Mouse (Mus musculus): ENCODE measurements at regions not wholly inside any gene's neighbourhood (a gene's known extent, or its start where the extent isn't known, plus 50 kb on each side); places are given as distances from the start of the nearest gene placed in this dataset.

- Histone ChIP-seq H3K9ac (ENCODE audit: low read length) (no peak overlapping the region), H3K4me1 (ENCODE audit: control insufficient read depth, insufficient read depth, low read length) (no peaks in the 10 kb centered on the region), H3K4me2 (ENCODE audit: low read depth, severe bottlenecking) (no peak overlapping the region), H3K27me3 (ENCODE audit: control insufficient read depth, insufficient read depth, low read length) (no peaks in the 10 kb centered on the region), H3K36me3 (ENCODE audit: control insufficient read depth, insufficient read depth, low read length) (no peaks in the 10 kb centered on the region), H3K4me3 (ENCODE audit: low read depth, low read length) (no peak overlapping the region), H3K9me3 (ENCODE audit: control insufficient read depth, low read length) (no peaks in the 10 kb centered on the region), H3K27ac (replicated peaks; ENCODE audit: low read depth, low read length) (no peak overlapping the region)
- 96% methylated on average over 3 of the region's 3 CpGs for WGBS
- ATAC-seq (ENCODE audit: insufficient number of reproducible peaks, low FRiP score, low TSS enrichment, low read depth) (no peak), DNase-seq (ENCODE audit: low spot score) (no peak)
Measured at GRCm38 (mm10) chr10:44821666-44822065, 245.3 kb upstream of the Prep start.

DNA sequence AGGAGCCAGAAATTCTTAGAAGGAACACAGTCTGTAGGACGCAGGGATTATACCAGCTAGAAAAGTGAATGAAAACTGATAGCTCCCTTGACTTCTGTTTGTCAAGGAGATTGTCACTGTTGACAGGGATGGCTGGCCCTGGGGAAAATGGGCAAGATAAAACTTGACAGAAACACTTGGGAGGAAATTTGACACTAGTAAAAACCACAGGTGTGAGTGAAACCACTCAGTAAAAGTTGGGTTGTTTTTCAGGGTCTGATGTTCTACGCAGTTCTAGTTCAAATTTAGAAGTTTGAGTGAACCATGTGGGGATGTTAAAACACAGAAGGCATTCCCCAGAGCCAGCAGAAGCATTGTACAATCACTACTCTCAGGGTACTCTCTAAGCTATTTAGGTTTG lies 246.6 kb upstream of the Prep start:
- DNase-seq (ENCODE audit: low spot score) (no peak), ATAC-seq (ENCODE audit: insufficient number of reproducible peaks, low FRiP score, low TSS enrichment, low read depth) (no peak)
- Histone ChIP-seq H3K4me2 (ENCODE audit: low read depth, severe bottlenecking) (no peak overlapping the region), H3K4me1 (ENCODE audit: control insufficient read depth, insufficient read depth, low read length) (no peaks in the 10 kb centered on the region), H3K36me3 (ENCODE audit: control insufficient read depth, insufficient read depth, low read length) (no peaks in the 10 kb centered on the region), H3K9ac (ENCODE audit: low read length) (no peak overlapping the region), H3K4me3 (ENCODE audit: low read depth, low read length) (no peak overlapping the region), H3K27me3 (ENCODE audit: control insufficient read depth, insufficient read depth, low read length) (no peaks in the 10 kb centered on the region), H3K27ac (replicated peaks; ENCODE audit: low read depth, low read length) (no peak overlapping the region), H3K9me3 (ENCODE audit: control insufficient read depth, low read length) (no peaks in the 10 kb centered on the region)
- 72% methylated on average over 2 of the region's 2 CpGs for WGBS

DNA sequence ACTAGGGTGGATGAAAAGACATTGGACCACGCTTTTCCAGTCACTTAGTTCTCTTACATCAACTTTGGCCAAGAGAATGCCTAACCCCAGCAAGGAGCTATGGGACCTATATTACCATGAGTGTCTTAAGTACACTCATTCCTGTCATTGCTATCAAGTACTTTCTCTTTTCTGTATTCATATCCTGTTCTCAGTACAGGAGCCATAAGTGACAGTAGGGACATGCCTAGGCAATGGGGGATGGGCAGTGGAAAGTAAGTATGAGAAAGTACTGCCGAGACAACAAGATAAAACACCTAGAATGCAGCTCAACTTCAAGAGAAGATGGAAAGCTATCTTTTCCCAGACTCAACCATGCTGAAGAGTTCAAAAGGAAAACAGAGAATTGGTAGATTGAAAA lies 247.6 kb upstream of the Prep start:
- ATAC-seq (ENCODE audit: insufficient number of reproducible peaks, low FRiP score, low TSS enrichment, low read depth) (no peak), DNase-seq (ENCODE audit: low spot score) (no peak)
- Histone ChIP-seq H3K4me3 (ENCODE audit: low read depth, low read length) (no peak overlapping the region), H3K27me3 (ENCODE audit: control insufficient read depth, insufficient read depth, low read length) (no peaks in the 10 kb centered on the region), H3K27ac (replicated peaks; ENCODE audit: low read depth, low read length) (no peak overlapping the region), H3K9me3 (ENCODE audit: control insufficient read depth, low read length) (no peaks in the 10 kb centered on the region), H3K4me2 (ENCODE audit: low read depth, severe bottlenecking) (no peak overlapping the region), H3K4me1 (ENCODE audit: control insufficient read depth, insufficient read depth, low read length) (no peaks in the 10 kb centered on the region), H3K9ac (ENCODE audit: low read length) (no peak overlapping the region), H3K36me3 (ENCODE audit: control insufficient read depth, insufficient read depth, low read length) (no peaks in the 10 kb centered on the region)
- 93% methylated on average over 2 of the region's 2 CpGs for WGBS

- Histone ChIP-seq H3K27ac (replicated peaks; ENCODE audit: low read depth, low read length) (no peak overlapping the region), H3K4me1 (ENCODE audit: control insufficient read depth, insufficient read depth, low read length) (no peaks in the 10 kb centered on the region), H3K4me3 (ENCODE audit: low read depth, low read length) (no peak overlapping the region), H3K4me2 (ENCODE audit: low read depth, severe bottlenecking) (no peak overlapping the region), H3K36me3 (ENCODE audit: control insufficient read depth, insufficient read depth, low read length) (no peaks in the 10 kb centered on the region), H3K9ac (ENCODE audit: low read length) (no peak overlapping the region), H3K27me3 (ENCODE audit: control insufficient read depth, insufficient read depth, low read length) (no peaks in the 10 kb centered on the region), H3K9me3 (ENCODE audit: control insufficient read depth, low read length) (no peaks in the 10 kb centered on the region)
- WGBS = 86% methylated on average over 1 of the region's 1 CpGs
- DNase-seq (ENCODE audit: low spot score) (no peak), ATAC-seq (ENCODE audit: insufficient number of reproducible peaks, low FRiP score, low TSS enrichment, low read depth) (no peak)
Measured at GRCm38 (mm10) chr10:44818615-44819014, 248.4 kb upstream of the Prep start.

GRCm38 (mm10) chr10:44796205-44796604 lies 267.9 kb upstream of the Prdm1 start:
- Histone ChIP-seq H3K27me3 (ENCODE audit: control insufficient read depth, insufficient read depth, low read length) (no peaks in the 10 kb centered on the region), H3K9me3 (ENCODE audit: control insufficient read depth, low read length) (no peaks in the 10 kb centered on the region), H3K4me3 (ENCODE audit: low read depth, low read length) (no peak overlapping the region), H3K36me3 (ENCODE audit: control insufficient read depth, insufficient read depth, low read length) (no peaks in the 10 kb centered on the region), H3K9ac (ENCODE audit: low read length) (no peak overlapping the region), H3K27ac (replicated peaks; ENCODE audit: low read depth, low read length) (no peak overlapping the region), H3K4me1 (ENCODE audit: control insufficient read depth, insufficient read depth, low read length) (no peaks in the 10 kb centered on the region), H3K4me2 (ENCODE audit: low read depth, severe bottlenecking) (no peak overlapping the region)
- ATAC-seq (ENCODE audit: insufficient number of reproducible peaks, low FRiP score, low TSS enrichment, low read depth) (no peak), DNase-seq (ENCODE audit: low spot score) (no peak)
- 73% methylated on average over 1 of the region's 1 CpGs for WGBS

DNA sequence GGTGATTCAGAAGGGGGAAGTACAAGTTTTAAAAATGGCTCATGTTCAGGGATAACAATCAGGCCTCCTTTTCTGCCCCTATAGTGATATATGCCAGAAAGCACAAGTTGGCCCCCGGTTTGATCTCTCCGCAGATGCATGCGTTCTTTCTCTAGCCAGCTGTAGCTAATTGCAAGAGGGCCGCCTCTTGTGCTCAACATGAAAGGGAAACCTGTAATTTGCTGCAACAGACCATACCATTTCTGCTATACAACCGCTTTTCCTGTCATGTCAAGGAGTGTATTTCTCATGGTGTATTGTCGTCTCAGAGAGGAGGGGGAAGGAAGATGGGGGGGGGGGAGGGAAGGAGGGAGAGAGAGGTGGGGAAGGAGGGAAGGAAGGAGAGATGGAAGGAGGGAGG lies 257.1 kb upstream of the Prdm1 start:
- Histone ChIP-seq H3K27me3 (ENCODE audit: control insufficient read depth, insufficient read depth, low read length) (no peaks in the 10 kb centered on the region), H3K4me3 (ENCODE audit: low read depth, low read length) (no peak overlapping the region), H3K9ac (ENCODE audit: low read length) (no peak overlapping the region), H3K27ac (replicated peaks; ENCODE audit: low read depth, low read length) (no peak overlapping the region), H3K4me1 (ENCODE audit: control insufficient read depth, insufficient read depth, low read length) (no peaks in the 10 kb centered on the region), H3K4me2 (ENCODE audit: low read depth, severe bottlenecking) (no peak overlapping the region), H3K36me3 (ENCODE audit: control insufficient read depth, insufficient read depth, low read length) (no peaks in the 10 kb centered on the region), H3K9me3 (ENCODE audit: control insufficient read depth, low read length) (no peaks in the 10 kb centered on the region)
- no peak for DNase-seq (ENCODE audit: low spot score)
- 19% methylated on average over 6 of the region's 6 CpGs for WGBS
- ATAC-seq (ENCODE audit: insufficient number of reproducible peaks, low FRiP score, low TSS enrichment, low read depth) = no peak

DNA sequence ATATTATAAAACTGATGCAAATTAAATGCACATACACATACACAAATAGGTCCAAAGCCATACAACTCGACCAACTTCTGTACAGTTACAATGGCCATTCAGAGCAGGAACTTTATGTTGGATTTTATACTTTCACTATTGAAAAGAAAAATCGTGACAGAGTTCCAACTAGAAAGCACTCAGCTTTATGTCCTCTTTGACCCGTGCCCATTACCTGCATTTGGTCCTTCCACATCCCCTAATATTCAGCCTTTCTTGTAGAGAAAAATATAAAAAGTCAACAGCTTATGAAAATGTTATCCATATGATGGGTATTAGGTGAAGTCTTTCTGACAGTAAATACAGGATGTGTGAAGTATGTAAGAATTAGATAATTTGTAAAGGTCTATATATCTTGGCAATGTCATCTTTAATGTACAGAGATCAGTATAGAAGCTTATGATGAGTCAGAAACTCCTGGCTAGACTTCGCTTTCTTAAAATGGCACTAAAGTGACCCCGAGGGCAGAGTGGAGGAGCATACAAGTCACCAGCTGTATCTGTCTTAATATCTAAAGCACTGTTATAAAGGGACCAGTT lies 252.2 kb upstream of the Prdm1 start:
- Histone ChIP-seq H3K4me2 (ENCODE audit: low read depth, severe bottlenecking) (no peak overlapping the region), H3K36me3 (ENCODE audit: control insufficient read depth, insufficient read depth, low read length) (no peaks in the 10 kb centered on the region), H3K27me3 (ENCODE audit: control insufficient read depth, insufficient read depth, low read length) (no peaks in the 10 kb centered on the region), H3K27ac (replicated peaks; ENCODE audit: low read depth, low read length) (no peak overlapping the region), H3K9ac (ENCODE audit: low read length) (no peak overlapping the region), H3K9me3 (ENCODE audit: control insufficient read depth, low read length) (no peaks in the 10 kb centered on the region), H3K4me3 (ENCODE audit: low read depth, low read length) (no peak overlapping the region), H3K4me1 (ENCODE audit: control insufficient read depth, insufficient read depth, low read length) (no peaks in the 10 kb centered on the region)
- DNase-seq (ENCODE audit: low spot score) (no peak), ATAC-seq (ENCODE audit: insufficient number of reproducible peaks, low FRiP score, low TSS enrichment, low read depth) (no peak)
- WGBS = 90% methylated on average over 5 of the region's 5 CpGs

- H3K27ac ChIP-seq (replicated peaks; ENCODE audit: low read depth, low read length) = no peak overlapping the region
- H3K9ac ChIP-seq (ENCODE audit: low read length) = no peak overlapping the region
- H3K9me3 ChIP-seq (ENCODE audit: control insufficient read depth, low read length) = no peaks in the 10 kb centered on the region
- no peak for DNase-seq (ENCODE audit: low spot score)
- H3K27me3 ChIP-seq (ENCODE audit: control insufficient read depth, insufficient read depth, low read length) = no peaks in the 10 kb centered on the region
- ATAC-seq (ENCODE audit: insufficient number of reproducible peaks, low FRiP score, low TSS enrichment, low read depth) = no peak
- no peak overlapping the region for H3K4me2 ChIP-seq (ENCODE audit: low read depth, severe bottlenecking)
- no peak overlapping the region for H3K4me3 ChIP-seq (ENCODE audit: low read depth, low read length)
- no peaks in the 10 kb centered on the region for H3K36me3 ChIP-seq (ENCODE audit: control insufficient read depth, insufficient read depth, low read length)
- 85% methylated on average over 8 of the region's 8 CpGs for WGBS
- H3K4me1 ChIP-seq (ENCODE audit: control insufficient read depth, insufficient read depth, low read length) = no peaks in the 10 kb centered on the region
Measured at GRCm38 (mm10) chr10:44779568-44780207, 251.4 kb upstream of the Prdm1 start.

DNA sequence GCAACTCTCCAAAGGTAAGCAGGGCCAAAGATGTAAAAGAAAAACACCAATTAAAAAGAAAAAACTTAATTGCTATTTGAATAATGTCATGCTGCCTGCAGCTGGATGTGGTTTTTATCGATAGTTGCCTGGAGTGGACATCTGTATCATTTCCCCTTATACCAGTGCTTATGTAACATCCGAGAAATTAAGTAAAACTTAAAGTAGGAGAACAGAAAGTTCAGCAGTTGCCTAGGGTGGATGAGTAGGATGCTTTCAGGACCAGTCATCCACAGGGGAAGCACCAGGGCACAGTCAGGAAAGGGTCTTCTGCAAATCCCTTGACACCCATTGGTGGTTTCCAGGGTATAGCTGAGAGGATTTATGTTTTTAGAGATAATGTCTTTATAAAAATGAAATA lies 248.9 kb upstream of the Prdm1 start:
- no peak for ATAC-seq (ENCODE audit: insufficient number of reproducible peaks, low FRiP score, low TSS enrichment, low read depth)
- H3K27me3 ChIP-seq (ENCODE audit: control insufficient read depth, insufficient read depth, low read length) = no peaks in the 10 kb centered on the region
- WGBS = 91% methylated on average over 2 of the region's 2 CpGs

More for the DNA sequence above, 248.9 kb upstream of the Prdm1 start:
- Histone ChIP-seq H3K4me1 (ENCODE audit: control insufficient read depth, insufficient read depth, low read length) (no peaks in the 10 kb centered on the region), H3K4me2 (ENCODE audit: low read depth, severe bottlenecking) (no peak overlapping the region), H3K36me3 (ENCODE audit: control insufficient read depth, insufficient read depth, low read length) (no peaks in the 10 kb centered on the region), H3K4me3 (ENCODE audit: low read depth, low read length) (no peak overlapping the region), H3K27ac (replicated peaks; ENCODE audit: low read depth, low read length) (no peak overlapping the region), H3K9ac (ENCODE audit: low read length) (no peak overlapping the region), H3K9me3 (ENCODE audit: control insufficient read depth, low read length) (no peaks in the 10 kb centered on the region)
- DNase-seq (ENCODE audit: low spot score) = no peak

Data from limb, embryonic 11.5 days (tissue).